Mouse (Mus musculus) limb, embryonic 10.5 days (tissue): ENCODE data around the gene Ccdc24. TPM values are rescaled to one million over a fixed set of nuclear protein-coding genes. Genes with fewer than 3 reads are reported as not detected.

Source experiments
- DNase-seq: peaks from one replicate; pipeline ENCODE4 v3.0.0-alpha.2; 2017; ENCODE audit warnings: low spot score
- H3K27ac ChIP-seq: fragments of 300-500 bp; sonication (generic); 2 replicates; pipeline ENCODE4 v1.5.1; 2016; ENCODE audit warnings: mild to moderate bottlenecking
- H3K27me3 ChIP-seq: fragments of 300-500 bp; sonication (generic); 2 replicates; pipeline ENCODE4 v1.6.1; 2016; ENCODE audit warnings: low read depth, mild to moderate bottlenecking; ENCODE audit not compliant: poor library complexity, severe bottlenecking
- H3K36me3 ChIP-seq: fragments of 300-500 bp; sonication (generic); 2 replicates; pipeline ENCODE4 v1.6.1; 2016; ENCODE audit warnings: mild to moderate bottlenecking, moderate library complexity
- H3K4me1 ChIP-seq: fragments of 300-500 bp; sonication (generic); 2 replicates; pipeline ENCODE4 v1.6.1; 2016
- H3K4me3 ChIP-seq: fragments of 300-500 bp; sonication (generic); 2 replicates; pipeline ENCODE4 v1.5.1; 2016; ENCODE audit warnings: mild to moderate bottlenecking, moderate library complexity
- H3K9me3 ChIP-seq: fragments of 300-500 bp; sonication (generic); replicated peaks from 2 replicates; pipeline ENCODE4 v1.6.1; 2016; ENCODE audit warnings: mild to moderate bottlenecking
- WGBS: fragments of 180-500 bp; shearing (Covaris S2); methylation state at CpG from one replicate; pipeline ENCODE4 v1.1.7; 2016; 5-methylcytosine and 5-hydroxymethylcytosine counted together
- polyA plus RNA-seq: library from polyadenylated mRNA; unstranded; fragments of >200 nt; fragmentation: Nextera tagmentation; extraction: Ambion mirVana; gene quantifications from 2 replicates; pipeline ENCODE4 v1.2.1, GENCODE M21; 2016

The Ccdc24 gene
- polyA plus RNA-seq, 1 experiment from 2014 or later = 0.96 TPM

DNA sequence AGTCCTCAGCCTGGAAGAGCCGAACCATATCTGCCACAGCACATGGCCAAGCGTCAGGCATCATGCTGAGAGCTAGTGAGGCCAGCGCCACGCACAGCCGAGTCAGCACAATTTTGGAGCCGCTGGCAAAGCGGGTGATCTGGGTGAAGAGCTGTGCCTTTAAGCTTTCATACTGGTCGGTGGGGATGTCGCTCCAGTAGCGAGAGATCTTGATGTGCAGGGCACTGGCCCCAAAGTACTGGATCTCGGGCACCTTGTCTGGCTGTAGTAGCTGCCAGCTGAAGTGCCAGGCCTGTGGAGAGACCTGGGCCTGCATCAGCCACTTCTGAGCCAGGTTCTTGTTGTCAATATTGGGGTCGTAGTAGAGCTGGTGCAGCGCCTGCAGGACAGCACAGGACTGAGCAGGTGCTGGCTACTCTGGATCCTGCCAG is 39.8 kb upstream of the Ccdc24 start:
- H3K9me3 ChIP-seq = no peaks in the 10 kb centered on the region
- H3K4me3 ChIP-seq = no peak overlapping the region
- no peak for DNase-seq
- peaks cover 57% of the 10 kb centered on the region for H3K36me3 ChIP-seq
- H3K27ac ChIP-seq = no peak overlapping the region
- peaks cover 31% of the 10 kb centered on the region for H3K4me1 ChIP-seq
- WGBS = 93% methylated on average over 13 of the region's 13 CpGs
- no peaks in the 10 kb centered on the region for H3K27me3 ChIP-seq

DNA sequence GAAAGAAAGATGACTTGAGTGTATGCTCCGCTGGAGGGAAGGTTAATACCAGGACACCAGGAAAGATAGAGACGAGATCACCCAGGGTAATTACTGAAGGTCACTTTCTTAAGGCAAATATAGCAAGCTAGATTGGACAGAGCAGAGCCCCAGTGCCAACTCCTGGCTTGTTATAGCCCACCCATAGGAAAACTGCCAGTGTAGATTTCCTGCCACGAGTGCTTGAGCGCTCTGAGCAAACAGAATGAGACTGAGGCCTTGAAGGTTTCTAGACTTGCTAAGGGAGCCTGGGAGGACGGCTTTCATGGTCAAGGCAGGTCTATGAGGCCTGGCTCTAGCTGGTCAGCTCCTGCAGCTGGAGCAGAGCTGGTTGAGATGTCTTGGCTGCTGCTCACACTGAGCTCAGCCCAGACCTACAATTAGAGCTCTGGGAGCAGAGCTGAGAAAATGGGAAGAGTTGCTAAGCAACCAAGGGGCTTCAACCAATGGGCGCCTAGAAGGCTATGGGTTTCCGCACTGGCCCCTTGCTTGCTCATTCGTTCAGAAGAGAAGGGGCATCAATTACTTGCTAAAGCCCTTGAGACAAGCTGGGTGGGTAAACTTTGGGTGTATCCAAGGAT is 36.6 kb upstream of the Ccdc24 start:
- Histone ChIP-seq H3K36me3 (peaks cover 86% of the 10 kb centered on the region), H3K27ac (no peak overlapping the region), H3K9me3 (no peaks in the 10 kb centered on the region), H3K27me3 (no peaks in the 10 kb centered on the region), H3K4me3 (no peak overlapping the region), H3K4me1 (peaks cover 19% of the 10 kb centered on the region)
- 85% methylated on average over 8 of the region's 8 CpGs for WGBS
- DNase-seq = no peak

DNA sequence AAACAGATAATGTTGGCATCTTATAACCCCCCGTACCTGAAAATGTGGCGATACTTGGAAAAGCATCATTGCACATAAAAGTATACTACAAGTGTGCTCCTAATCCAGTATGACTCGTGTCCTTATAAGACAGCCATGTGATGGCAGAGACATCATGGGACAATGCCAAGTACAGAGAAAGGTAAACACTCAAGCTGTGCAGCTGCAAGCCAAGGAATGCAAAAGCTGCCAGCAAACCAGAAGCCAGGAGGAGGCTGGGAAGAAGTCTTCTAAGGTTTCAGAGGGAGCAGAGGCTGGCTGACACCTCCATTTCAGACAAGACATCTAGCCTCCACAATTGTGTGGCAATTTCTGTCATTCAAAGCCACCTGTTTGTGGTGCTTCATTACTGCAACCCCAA is 33.8 kb upstream of the Ccdc24 start:
- 94% methylated on average over 3 of the region's 3 CpGs for WGBS
- DNase-seq = no peak
- Histone ChIP-seq H3K27me3 (no peaks in the 10 kb centered on the region), H3K27ac (no peak overlapping the region), H3K9me3 (no peaks in the 10 kb centered on the region), H3K36me3 (peaks cover 94% of the 10 kb centered on the region), H3K4me1 (peaks cover 5% of the 10 kb centered on the region; the same call in 1 of the 2 replicates), H3K4me3 (no peak overlapping the region)

DNA sequence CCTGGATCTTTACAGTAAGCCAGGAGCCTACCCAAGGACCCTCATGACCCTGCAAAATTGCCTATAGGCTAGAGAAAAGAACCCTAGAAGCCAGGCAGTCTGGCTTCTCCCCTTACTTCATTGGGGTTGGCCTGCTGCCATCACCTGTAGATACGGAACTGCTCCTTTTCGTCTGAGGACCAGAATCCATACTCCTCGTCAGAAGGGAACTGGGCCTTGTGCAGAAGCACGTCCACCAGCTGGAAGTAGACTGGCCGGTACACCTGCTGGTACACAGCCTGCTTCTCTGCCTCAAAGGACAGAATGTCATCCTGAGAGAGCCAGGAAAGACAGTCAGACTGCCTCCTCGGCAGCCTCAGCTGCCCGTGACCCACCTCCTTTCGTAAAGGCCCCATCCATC is 32.4 kb upstream of the Ccdc24 start:
- no peaks in the 10 kb centered on the region for H3K9me3 ChIP-seq
- 95% methylated on average over 8 of the region's 8 CpGs for WGBS
- no peak overlapping the region for H3K27ac ChIP-seq
- peaks cover 5% of the 10 kb centered on the region; the same call in 1 of the 2 replicates for H3K4me1 ChIP-seq
- DNase-seq = no peak
- peaks cover 94% of the 10 kb centered on the region for H3K36me3 ChIP-seq
- H3K4me3 ChIP-seq = no peak overlapping the region
- no peaks in the 10 kb centered on the region for H3K27me3 ChIP-seq

DNA sequence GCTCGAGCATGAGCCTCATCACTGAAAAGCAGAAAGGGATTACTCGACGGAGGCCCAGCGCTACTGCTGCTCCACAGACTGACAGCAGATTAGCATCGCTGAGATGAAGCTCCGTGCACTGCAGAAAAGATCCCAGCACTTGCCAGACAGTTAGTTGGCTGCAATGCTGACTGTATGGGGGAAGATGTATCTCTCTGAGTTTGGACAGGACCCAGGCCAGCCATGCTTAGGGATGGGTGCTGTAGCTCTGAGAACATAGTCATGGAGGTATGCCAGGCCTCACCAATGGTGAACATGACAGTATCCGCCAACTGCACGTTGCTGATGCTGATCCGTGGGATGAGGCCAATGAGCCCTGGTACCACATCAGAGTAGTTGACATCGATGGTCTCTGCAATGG is 31.7 kb upstream of the Ccdc24 start:
- Histone ChIP-seq H3K27ac (no peak overlapping the region), H3K27me3 (no peaks in the 10 kb centered on the region), H3K4me3 (no peak overlapping the region), H3K4me1 (peaks cover 2% of the 10 kb centered on the region; the same call in 1 of the 2 replicates), H3K36me3 (peaks cover 94% of the 10 kb centered on the region), H3K9me3 (no peaks in the 10 kb centered on the region)
- WGBS = 94% methylated on average over 10 of the region's 10 CpGs
- DNase-seq = no peak

DNA sequence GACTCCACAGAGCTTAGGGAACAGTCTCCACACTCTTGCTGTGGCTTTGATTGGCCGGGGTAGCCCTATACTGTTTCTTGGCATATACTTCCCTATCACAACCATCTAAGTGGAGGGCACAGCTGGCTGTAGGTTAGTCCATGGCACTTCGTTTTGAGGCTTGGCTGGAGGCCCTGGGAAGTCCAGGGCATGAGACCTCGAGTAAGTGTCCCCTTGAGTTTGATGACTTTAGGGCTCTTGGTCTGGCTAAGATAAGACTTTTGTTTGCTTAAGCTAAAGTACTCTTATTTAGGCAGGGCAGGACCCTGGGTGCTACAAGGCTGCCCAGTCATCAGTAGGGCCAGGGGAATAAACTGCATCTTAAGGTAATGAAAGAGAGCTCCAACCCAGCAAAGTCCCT is 25.8 kb upstream of the Ccdc24 start:
- Histone ChIP-seq H3K27ac (no peak overlapping the region), H3K36me3 (peaks cover 94% of the 10 kb centered on the region), H3K4me3 (no peak overlapping the region), H3K4me1 (no peaks in the 10 kb centered on the region), H3K9me3 (no peaks in the 10 kb centered on the region), H3K27me3 (no peaks in the 10 kb centered on the region)
- WGBS = 83% methylated on average over 3 of the region's 3 CpGs
- DNase-seq = no peak

DNA sequence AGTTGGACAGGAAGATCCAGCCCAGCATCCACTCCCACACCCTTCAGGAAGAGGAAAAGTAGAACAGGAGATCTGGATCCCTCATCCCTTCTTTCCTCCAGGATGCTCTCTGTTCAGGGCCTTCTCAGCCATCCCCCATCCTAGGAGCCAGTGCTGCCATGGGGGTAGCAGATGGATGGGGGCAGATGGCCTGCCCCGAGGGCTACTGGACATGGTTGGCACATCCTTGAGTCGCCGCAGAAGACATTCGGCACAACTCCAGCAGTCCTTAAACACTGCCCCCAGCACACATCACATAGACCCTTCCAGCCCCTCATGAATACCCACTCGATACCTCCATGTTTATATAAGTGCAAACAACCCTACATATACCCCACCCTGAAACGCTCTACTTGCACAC is 23.7 kb upstream of the Ccdc24 start:
- no peaks in the 10 kb centered on the region for H3K9me3 ChIP-seq
- WGBS = 94% methylated on average over 6 of the region's 6 CpGs
- no peak overlapping the region for H3K27ac ChIP-seq
- H3K4me1 ChIP-seq = peaks cover 10% of the 10 kb centered on the region
- H3K27me3 ChIP-seq = no peaks in the 10 kb centered on the region
- no peak overlapping the region for H3K4me3 ChIP-seq
- H3K36me3 ChIP-seq = peaks cover 73% of the 10 kb centered on the region
- no peak for DNase-seq

DNA sequence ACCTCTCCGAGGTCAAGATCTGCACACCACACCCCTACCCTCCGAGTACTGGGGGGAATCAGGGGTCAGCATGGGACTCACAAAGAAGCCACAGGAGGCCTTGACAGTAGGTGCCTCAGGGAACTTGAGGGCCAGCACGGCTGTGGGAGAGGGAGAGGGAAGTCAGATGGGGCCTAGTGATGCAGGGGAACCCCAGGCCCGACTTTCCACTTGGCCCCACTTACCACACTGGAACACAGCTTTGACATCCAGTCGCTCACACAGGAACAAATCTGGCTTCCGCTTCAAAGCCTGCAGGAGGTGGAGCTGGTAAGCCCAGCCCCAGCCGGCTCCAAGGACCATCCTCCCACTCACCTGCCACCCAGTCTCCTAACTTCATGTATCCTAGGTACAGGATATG is 23.0 kb upstream of the Ccdc24 start:
- Histone ChIP-seq H3K4me3 (no peak overlapping the region), H3K27me3 (no peaks in the 10 kb centered on the region), H3K4me1 (peaks cover 14% of the 10 kb centered on the region), H3K27ac (no peak overlapping the region), H3K36me3 (peaks cover 71% of the 10 kb centered on the region), H3K9me3 (no peaks in the 10 kb centered on the region)
- 91% methylated on average over 7 of the region's 7 CpGs for WGBS
- no peak for DNase-seq

DNA sequence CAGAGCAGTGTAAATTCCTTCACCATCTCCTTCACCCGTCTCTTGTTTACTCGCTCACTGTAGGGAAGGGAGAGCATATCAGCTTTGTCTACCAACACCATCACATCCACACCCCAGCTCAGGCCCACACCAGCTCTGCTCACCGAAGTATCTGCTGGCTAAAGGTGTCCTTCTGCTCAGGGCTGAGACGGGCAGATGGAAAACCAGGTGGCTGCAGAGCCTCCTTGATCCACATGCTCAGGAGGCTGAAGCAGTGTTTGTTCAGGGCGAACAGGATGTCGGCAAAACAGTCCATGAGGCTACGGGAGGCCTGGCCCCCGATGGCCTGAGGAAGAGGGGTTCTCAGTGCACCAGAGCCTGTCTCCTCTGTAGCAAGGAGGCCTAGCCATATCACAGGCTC is 22.2 kb upstream of the Ccdc24 start:
- 93% methylated on average over 8 of the region's 8 CpGs for WGBS
- Histone ChIP-seq H3K27ac (no peak overlapping the region), H3K4me1 (peaks cover 14% of the 10 kb centered on the region), H3K4me3 (no peak overlapping the region), H3K27me3 (no peaks in the 10 kb centered on the region), H3K36me3 (peaks cover 71% of the 10 kb centered on the region), H3K9me3 (no peaks in the 10 kb centered on the region)
- no peak for DNase-seq

DNA sequence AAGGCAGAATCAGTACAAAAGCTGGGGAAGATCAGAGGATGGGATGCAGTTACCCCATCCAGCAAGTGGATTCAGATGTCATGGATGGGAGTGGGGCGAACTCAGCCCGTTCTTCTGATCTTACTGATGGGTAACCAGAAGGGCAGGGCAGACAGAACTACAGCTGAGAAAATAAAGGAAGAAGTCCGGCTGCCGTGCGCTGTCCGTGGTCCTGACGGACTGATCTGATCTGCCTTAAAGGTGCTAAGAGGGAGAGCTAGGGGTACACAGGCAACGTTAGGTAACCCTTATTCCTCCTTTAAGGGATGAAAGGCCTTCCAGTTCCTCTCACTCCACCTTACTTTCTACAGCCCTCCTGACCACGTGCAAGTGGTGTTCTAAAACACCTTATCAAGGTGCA is 21.0 kb upstream of the Ccdc24 start:
- Histone ChIP-seq H3K9me3 (no peaks in the 10 kb centered on the region), H3K4me1 (peaks cover 14% of the 10 kb centered on the region), H3K4me3 (no peak overlapping the region), H3K27ac (no peak overlapping the region), H3K36me3 (peaks cover 67% of the 10 kb centered on the region), H3K27me3 (no peaks in the 10 kb centered on the region)
- 20% methylated on average over 9 of the region's 9 CpGs for WGBS
- DNase-seq = peak; percentile 79

DNA sequence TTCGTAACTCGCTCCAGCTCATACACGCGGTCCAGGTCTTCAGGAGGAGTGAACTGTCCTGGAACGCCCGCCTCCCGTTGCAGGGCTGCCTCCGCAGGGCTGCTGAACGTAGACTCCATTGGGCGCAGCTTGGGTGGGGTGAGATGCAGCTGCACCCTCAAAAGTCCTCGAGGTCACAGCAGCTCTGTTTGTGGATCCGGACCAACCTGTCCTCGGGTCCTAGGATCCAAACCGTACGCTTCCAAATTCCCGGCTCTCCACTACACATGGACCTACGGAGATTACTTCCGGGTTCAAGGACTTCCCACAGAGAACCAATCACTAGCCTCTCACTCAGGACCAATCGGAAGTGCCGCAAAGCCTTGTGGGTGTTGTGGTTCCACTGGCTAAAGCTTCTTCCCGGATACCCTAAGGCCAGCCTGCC is 19.4 kb upstream of the Ccdc24 start, which contains the start of gene Dph2:
Dph2 (minus strand) TSS at position 295 of the 424 bp plus-strand sequence.
- Histone ChIP-seq H3K4me1 (peaks cover 21% of the 10 kb centered on the region), H3K4me3 (peak within 1 kb of the TSS; percentile 85), H3K9me3 (no peaks in the 10 kb centered on the region), H3K27ac (peak within 1 kb of the TSS; percentile 27; the same call in 1 of the 2 replicates), H3K36me3 (peaks cover 51% of the 10 kb centered on the region), H3K27me3 (no peaks in the 10 kb centered on the region)
- 0% methylated on average over 21 of the region's 21 CpGs for WGBS
- DNase-seq = peak; percentile 79

DNA sequence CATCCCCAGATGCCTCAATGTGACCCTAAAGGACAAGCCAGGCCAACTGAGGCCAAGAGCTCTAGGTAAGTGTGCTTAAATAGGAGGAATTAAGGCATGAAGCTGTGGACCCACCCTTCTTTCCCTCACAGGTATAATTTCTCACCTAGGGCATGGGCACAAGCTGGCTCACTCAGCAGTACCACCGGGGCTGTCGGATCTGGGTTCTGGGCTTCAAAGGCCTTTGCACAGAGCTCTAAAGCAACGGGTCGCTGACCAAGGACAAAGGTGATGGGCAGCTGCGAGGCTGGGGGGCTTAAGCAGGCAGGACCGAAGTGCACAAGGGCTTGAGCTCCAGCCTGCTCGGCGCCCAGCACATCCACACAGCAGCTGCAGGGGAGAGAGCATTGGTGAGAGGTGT is 18.4 kb upstream of the Ccdc24 start:
- 88% methylated on average over 8 of the region's 8 CpGs for WGBS
- H3K27me3 ChIP-seq = no peaks in the 10 kb centered on the region
- H3K4me3 ChIP-seq = peak overlapping the region; percentile 85
- peaks cover 44% of the 10 kb centered on the region for H3K36me3 ChIP-seq
- no peak overlapping the region for H3K27ac ChIP-seq
- no peaks in the 10 kb centered on the region for H3K9me3 ChIP-seq
- no peak for DNase-seq
- H3K4me1 ChIP-seq = peaks cover 31% of the 10 kb centered on the region

DNA sequence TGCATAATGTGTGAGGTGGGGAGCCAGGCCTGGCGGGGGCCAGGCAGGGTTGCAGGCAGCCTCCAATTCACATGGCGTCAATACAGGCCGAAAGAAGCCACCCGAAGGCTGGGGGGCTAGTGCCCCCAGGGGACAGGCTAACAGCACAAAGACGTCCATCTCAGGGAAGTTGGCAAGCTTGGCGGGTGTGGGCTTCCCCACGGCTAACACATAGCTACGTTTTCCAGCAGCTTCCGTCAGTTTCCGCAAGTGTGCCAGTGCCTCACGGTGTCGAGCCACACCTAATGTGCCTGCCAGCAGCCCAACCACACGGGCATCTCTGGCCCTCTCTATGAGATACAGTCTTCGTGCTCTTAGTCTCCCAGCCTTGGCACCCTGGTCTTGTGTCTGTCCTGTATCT is 17.7 kb upstream of the Ccdc24 start:
- Histone ChIP-seq H3K27ac (no peak overlapping the region), H3K4me1 (peaks cover 34% of the 10 kb centered on the region), H3K27me3 (no peaks in the 10 kb centered on the region), H3K36me3 (peaks cover 44% of the 10 kb centered on the region), H3K4me3 (no peak overlapping the region), H3K9me3 (no peaks in the 10 kb centered on the region)
- 94% methylated on average over 14 of the region's 14 CpGs for WGBS
- no peak for DNase-seq

DNA sequence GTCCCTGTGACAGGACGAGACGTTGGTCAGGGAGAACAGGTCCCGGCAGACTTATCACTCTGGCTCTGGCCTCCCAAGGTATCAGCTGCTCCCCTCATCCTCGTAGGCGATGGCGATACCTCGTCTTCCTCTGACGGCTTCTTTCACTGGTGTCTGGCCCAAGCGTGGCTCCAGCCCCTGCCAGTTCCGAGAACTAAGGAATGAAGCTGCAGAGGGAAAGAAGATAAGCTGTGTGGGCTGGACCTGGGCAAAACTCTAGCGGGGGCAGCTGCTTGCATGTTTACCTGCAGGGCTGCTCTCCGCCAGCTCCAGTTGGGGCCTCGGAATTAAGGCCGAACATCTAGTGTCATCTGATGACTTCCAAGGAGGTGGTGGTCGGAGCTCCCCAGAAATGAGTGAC is 17.1 kb upstream of the Ccdc24 start:
- WGBS = 92% methylated on average over 15 of the region's 15 CpGs
- H3K36me3 ChIP-seq = peaks cover 44% of the 10 kb centered on the region
- H3K4me3 ChIP-seq = no peak overlapping the region
- H3K4me1 ChIP-seq = peaks cover 34% of the 10 kb centered on the region
- H3K27ac ChIP-seq = no peak overlapping the region
- DNase-seq = no peak
- no peaks in the 10 kb centered on the region for H3K9me3 ChIP-seq
- H3K27me3 ChIP-seq = no peaks in the 10 kb centered on the region
